Mouse (Mus musculus): Measurements from ENCODE around the gene Igsf9b. TPM values are rescaled to one million over a fixed set of nuclear protein-coding genes. Genes with fewer than 3 reads are reported as not detected.

Gene Igsf9b
- polyA plus RNA-seq, 1 experiment from 2014 or later, result 17.1 TPM

Other genes with a start within 250 kb of the Igsf9b start
- gene Jam3, start 143.8 kb upstream of the Igsf9b start, polyA plus RNA-seq (2014; fragmentation: Nextera tagmentation; extraction: Ambion mirVana), result 44.5 and 46.1 TPM in 2 replicates
- gene Spata19, start 97.6 kb downstream of the Igsf9b start, polyA plus RNA-seq (2014; fragmentation: Nextera tagmentation; extraction: Ambion mirVana), result 0.56 TPM in 1 of 2 replicates, not detected in the other